Mouse (Mus musculus) forebrain, embryonic 10.5 days (tissue): ENCODE measurements around the gene Efna2. TPM values are rescaled to one million over a fixed set of nuclear protein-coding genes. Genes with fewer than 3 reads are reported as not detected.
A peak's percentile ranks its signal among the peaks of the same experiment; 100 is the strongest.
"Not testable (repeated sequence)": the region's sequence is repeated elsewhere in the genome, so short reads cannot be mapped to it uniquely, and the experiment has no call there.

Source experiments
- DNase-seq: peaks from one replicate; pipeline ENCODE4 v3.0.0-alpha.2; 2017; ENCODE audit warnings: low spot score; ENCODE audit errors: extremely low spot score
- H3K27ac ChIP-seq: fragments of 300-500 bp; sonication (generic); 2 replicates; pipeline ENCODE4 v1.5.1; 2016; ENCODE audit warnings: mild to moderate bottlenecking
- H3K27me3 ChIP-seq: fragments of 300-500 bp; sonication (generic); 2 replicates; pipeline ENCODE4 v1.6.1; 2016; ENCODE audit warnings: mild to moderate bottlenecking; ENCODE audit not compliant: poor library complexity, severe bottlenecking
- H3K36me3 ChIP-seq: fragments of 300-500 bp; sonication (generic); replicated peaks from 2 replicates; pipeline ENCODE4 v1.6.1; 2016; ENCODE audit warnings: mild to moderate bottlenecking, moderate library complexity
- H3K4me1 ChIP-seq: fragments of 300-500 bp; sonication (generic); 2 replicates; pipeline ENCODE4 v1.6.1; 2016
- H3K4me3 ChIP-seq: fragments of 300-500 bp; sonication (generic); 2 replicates; pipeline ENCODE4 v1.5.1; 2016; ENCODE audit warnings: mild to moderate bottlenecking, moderate library complexity
- H3K9me3 ChIP-seq: fragments of 300-500 bp; sonication (generic); 2 replicates; pipeline ENCODE4 v1.6.1; 2016; ENCODE audit warnings: mild to moderate bottlenecking, moderate library complexity
- WGBS: fragments of 180-500 bp; shearing (Covaris S2); methylation state at CpG from one replicate; pipeline ENCODE4 v1.1.7; 2016; 5-methylcytosine and 5-hydroxymethylcytosine counted together
- polyA plus RNA-seq: library from polyadenylated mRNA; unstranded; fragments of >200 nt; fragmentation: Nextera tagmentation; extraction: Ambion mirVana; gene quantifications from 2 replicates; pipeline ENCODE4 v1.2.1, GENCODE M21; 2016

Efna2 gene
- polyA plus RNA-seq, 1 experiment from 2014 or later = 23.2 TPM

DNA sequence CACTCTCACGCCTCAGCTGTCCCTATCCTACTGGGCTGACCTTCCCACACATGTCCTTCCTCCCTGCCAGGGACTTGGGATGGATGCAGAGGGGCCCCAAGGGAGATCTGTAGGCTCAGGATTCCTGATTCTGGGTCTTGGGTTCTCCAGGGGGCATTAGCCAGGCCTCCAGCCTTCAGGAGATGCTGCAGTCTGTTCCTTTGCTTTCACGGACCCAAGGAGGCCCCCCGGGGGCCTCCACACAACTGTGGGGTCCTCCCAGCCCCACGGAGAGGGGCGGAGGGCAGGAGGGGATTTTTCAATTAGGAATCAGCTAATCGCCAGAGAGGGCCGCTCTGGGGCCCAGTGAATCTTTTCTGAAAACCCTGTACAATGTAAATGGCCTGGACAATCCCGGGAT lies 15.2 kb downstream of the Efna2 start:
- Histone ChIP-seq H3K27me3 (peaks cover 83% of the 10 kb centered on the region), H3K36me3 (no peaks in the 10 kb centered on the region), H3K4me3 (peak overlapping the region; percentile 24; the same call in 1 of the 2 replicates), H3K9me3 (no peaks in the 10 kb centered on the region), H3K4me1 (peaks cover 75% of the 10 kb centered on the region), H3K27ac (peak overlapping the region; percentile 86)
- DNase-seq = no peak
- 22% methylated on average over 8 of the region's 8 CpGs for WGBS

DNA sequence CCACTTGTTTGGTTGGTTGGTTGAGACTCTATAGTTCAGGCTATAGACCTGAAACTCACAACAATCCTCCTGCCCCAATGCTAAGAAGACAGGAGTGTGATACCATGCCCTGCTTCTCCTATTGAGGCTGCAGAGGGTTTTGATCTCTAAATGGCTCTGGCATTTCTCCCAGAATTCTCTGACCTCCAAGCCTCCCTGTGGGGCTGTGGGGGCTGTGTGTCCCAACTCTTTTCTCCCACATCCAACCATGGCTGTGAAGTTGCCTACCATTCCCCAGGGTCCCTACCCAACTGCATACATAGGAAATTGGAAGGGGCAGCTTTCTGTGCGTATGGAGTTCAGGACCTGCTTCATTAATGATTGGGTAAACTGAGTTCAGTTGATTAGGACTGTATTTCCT lies 16.9 kb downstream of the Efna2 start:
- peaks cover 63% of the 10 kb centered on the region for H3K4me1 ChIP-seq
- H3K36me3 ChIP-seq = no peaks in the 10 kb centered on the region
- peak overlapping the region; percentile 69; the same call in 1 of the 2 replicates for H3K27ac ChIP-seq
- H3K9me3 ChIP-seq = no peaks in the 10 kb centered on the region
- peaks cover 66% of the 10 kb centered on the region for H3K27me3 ChIP-seq
- peak overlapping the region; percentile 19; the same call in 1 of the 2 replicates for H3K4me3 ChIP-seq
- 95% methylated on average over 1 of the region's 1 CpGs for WGBS
- DNase-seq = no peak

DNA sequence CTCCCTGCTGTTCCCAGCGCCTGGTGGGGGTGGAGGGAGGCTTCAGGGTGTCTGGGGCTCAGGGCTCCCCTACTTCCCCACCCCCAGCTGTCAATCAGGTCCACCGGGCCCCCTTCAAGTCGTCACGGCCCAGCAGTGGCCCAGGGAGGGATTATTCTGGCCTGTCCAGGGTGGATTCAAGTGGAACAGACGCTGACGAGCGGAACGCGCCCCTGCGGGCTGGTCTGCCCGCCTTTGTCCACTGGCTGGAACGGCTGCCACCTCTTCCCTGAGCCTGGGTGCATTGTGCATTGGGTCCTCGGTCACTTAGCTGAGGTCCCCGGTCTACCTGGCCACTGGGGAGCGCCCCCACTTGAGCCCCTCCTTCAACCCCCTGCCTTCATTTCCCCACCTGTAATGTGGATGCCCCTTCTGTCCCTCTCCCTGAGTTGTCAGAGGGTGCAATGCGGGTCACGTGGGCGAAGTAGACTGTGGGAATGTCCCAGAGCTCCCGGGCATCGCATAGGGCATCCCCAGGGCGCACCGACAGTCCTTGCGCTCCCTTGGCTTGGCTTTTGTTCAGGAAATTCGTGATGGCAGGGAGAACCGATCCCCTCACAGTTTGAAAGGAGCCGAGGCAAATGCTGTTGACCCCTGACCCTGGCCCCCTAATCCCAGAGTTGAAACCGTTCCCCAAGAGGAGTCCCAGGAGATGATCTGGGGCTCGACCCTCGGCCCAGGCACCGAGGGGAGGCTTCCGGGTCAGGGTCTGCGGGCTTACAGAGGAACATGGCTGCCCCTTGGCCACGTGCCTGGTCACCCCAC lies 17.7 kb downstream of the Efna2 start:
- 43% methylated on average over 33 of the region's 33 CpGs for WGBS
- Histone ChIP-seq H3K36me3 (no peaks in the 10 kb centered on the region), H3K9me3 (no peaks in the 10 kb centered on the region), H3K4me1 (peaks cover 57% of the 10 kb centered on the region), H3K4me3 (peak overlapping the region; percentile 19), H3K27ac (peak overlapping the region; percentile 69), H3K27me3 (peaks cover 58% of the 10 kb centered on the region)
- DNase-seq = no peak

DNA sequence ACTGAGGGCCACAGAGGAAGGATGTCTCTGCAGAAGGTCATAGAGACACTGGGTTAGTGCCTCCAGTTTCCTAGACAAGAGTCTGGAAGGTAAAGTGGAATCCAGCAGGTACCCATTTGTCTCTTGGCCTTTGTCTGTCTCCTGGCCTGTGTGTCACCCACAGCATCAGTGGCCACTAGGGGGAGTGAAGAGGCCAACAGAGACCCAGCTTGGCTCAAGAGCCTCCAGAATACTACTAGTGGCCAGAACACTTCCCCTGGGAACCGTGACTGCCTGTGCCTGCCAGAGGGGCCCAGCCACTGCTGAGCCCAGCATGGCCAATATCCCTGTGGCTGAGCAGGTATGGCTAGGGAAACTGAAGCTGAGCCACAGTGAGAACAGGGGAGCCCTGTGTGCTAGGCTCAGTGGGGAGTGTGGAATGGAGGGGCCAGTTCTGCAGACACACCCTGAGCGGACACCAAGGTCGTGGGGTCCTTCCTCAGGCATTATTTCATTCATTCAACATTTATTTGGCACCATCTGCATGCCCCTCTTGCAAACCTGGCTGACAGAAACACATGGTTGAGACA lies 20.2 kb downstream of the Efna2 start:
- H3K9me3 ChIP-seq = no peaks in the 10 kb centered on the region
- H3K36me3 ChIP-seq = no peaks in the 10 kb centered on the region
- H3K27me3 ChIP-seq = peaks cover 34% of the 10 kb centered on the region
- peak overlapping the region; percentile 61 for H3K27ac ChIP-seq
- 49% methylated on average over 3 of the region's 3 CpGs for WGBS
- H3K4me3 ChIP-seq = peak overlapping the region; percentile 18
- peak; percentile 81 for DNase-seq
- H3K4me1 ChIP-seq = peaks cover 41% of the 10 kb centered on the region

DNA sequence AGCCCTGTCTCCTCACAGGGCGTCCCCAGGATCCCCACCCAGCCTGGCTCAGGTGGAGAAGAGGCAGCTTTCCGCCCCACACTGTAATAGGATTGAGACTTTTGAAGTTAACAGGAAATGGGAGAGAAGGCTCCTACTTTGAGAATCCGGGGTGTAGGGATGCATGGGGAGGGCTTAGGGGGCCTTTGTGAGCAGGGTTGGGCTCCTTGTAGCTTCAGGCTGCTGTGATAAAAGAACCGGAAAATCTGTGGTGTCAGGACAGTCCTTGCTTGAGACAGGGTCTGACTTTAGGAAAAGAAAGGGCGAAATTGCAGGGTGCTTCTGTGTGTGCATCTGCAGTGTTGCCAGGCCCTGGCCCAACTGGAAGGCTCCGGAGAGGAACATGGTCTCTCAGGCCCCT lies 21.2 kb downstream of the Efna2 start:
- peaks cover 43% of the 10 kb centered on the region for H3K4me1 ChIP-seq
- H3K36me3 ChIP-seq = no peaks in the 10 kb centered on the region
- WGBS = 76% methylated on average over 6 of the region's 6 CpGs
- peaks cover 38% of the 10 kb centered on the region for H3K27me3 ChIP-seq
- no peak overlapping the region for H3K4me3 ChIP-seq
- no peak for DNase-seq
- no peaks in the 10 kb centered on the region for H3K9me3 ChIP-seq
- no peak overlapping the region for H3K27ac ChIP-seq

DNA sequence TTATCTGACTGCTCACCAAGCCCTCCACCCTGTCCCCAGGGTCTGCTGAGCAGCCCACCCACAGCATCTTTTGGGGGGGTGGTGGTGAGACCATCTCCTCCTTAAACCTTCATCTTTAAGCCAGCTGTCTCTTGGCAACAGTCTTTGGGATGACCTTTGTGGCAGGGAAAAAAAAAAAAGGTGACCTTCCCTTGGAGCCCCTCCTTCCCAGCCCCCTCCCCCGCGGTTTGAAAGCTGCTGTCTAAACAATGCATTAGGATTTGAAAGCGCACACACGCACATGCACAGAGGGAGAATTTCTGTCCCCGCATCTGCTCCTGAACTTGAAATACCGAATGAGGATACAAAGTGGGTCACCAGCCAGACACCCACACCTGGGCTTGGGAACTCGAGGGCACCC lies 24.8 kb downstream of the Efna2 start:
- no peaks in the 10 kb centered on the region for H3K36me3 ChIP-seq
- H3K9me3 ChIP-seq = no peaks in the 10 kb centered on the region
- DNase-seq = no peak
- WGBS = 27% methylated on average over 7 of the region's 7 CpGs
- 0 out of 2 replicates have a peak overlapping the region, but pooled peaks have one; percentile 5 for H3K4me3 ChIP-seq
- peak overlapping the region; percentile 79 for H3K27ac ChIP-seq
- peaks cover 28% of the 10 kb centered on the region for H3K27me3 ChIP-seq
- H3K4me1 ChIP-seq = peaks cover 43% of the 10 kb centered on the region

DNA sequence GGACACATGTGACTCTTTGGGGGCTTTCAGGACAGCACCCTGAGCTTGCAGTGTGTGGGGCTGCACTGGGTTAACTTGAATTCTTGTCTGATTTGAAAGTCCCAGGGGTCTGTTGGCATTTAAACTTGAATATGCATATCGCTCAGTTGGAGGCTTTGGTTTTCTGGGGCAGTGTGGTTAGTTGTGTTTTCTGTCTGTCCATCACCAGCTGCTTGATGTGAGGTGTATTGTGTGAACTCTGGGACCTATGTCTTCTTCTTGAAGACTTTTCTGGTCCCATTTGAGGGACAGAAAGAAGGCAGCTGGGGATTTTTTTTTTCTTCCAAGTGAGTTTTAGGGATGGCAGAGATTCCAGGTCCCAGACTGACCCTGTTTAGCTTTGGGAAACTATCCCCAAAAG lies 27.9 kb downstream of the Efna2 start:
- H3K36me3 ChIP-seq = no peaks in the 10 kb centered on the region
- DNase-seq = no peak
- H3K4me1 ChIP-seq = peaks cover 41% of the 10 kb centered on the region
- peaks cover 40% of the 10 kb centered on the region for H3K27me3 ChIP-seq
- 56% methylated on average over 1 of the region's 1 CpGs for WGBS
- H3K4me3 ChIP-seq = no peak overlapping the region
- H3K9me3 ChIP-seq = no peaks in the 10 kb centered on the region
- peak overlapping the region; percentile 66; the same call in 1 of the 2 replicates for H3K27ac ChIP-seq

DNA sequence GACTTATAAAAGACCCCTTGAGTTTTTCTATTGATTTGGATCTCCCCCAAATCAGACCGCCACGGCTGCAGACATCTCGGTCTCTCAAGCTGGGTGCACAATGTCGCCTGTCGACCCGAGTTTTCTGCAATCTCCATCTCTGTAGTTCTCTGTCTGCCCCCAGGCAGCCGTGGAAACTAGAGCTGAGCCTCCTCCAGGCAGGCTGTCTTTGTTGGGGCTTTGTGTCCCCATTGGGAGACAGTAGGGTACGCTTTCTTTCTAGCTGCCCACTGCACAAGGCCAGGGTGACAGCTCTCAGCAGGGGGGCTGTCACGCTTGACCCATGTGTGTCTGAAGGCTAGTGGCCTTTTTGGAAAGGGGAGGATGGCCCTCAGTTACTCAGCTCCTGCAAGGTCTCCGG lies 28.4 kb downstream of the Efna2 start:
- DNase-seq = no peak
- Histone ChIP-seq H3K4me1 (peaks cover 41% of the 10 kb centered on the region), H3K9me3 (no peaks in the 10 kb centered on the region), H3K36me3 (no peaks in the 10 kb centered on the region), H3K27me3 (peaks cover 40% of the 10 kb centered on the region), H3K27ac (peak overlapping the region; percentile 66; the same call in 1 of the 2 replicates), H3K4me3 (no peak overlapping the region)
- 62% methylated on average over 10 of the region's 10 CpGs for WGBS

DNA sequence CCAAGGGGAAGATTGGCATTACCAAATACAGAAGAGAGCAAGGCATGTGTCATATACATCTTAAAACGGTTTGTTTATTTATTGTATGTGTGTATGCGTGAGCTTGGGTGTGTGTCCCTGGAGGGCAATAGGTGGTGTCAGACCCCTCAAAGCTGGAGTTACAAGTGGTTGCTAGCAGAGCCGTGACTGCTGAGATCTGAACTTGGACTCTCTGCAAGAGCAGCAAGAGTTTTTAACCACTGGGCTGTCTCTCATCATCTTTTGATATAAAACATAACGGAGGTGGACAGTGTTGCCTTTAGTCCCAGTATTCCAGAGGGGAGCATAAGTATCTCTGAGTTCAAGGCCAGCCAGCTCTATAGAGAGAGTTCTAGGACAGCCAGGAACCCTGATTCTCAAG lies 29.0 kb downstream of the Efna2 start:
- DNase-seq = no peak
- Histone ChIP-seq H3K4me3 (no peak overlapping the region), H3K27ac (peak overlapping the region; percentile 66; the same call in 1 of the 2 replicates), H3K4me1 (peaks cover 41% of the 10 kb centered on the region), H3K36me3 (no peaks in the 10 kb centered on the region), H3K9me3 (no peaks in the 10 kb centered on the region), H3K27me3 (peaks cover 40% of the 10 kb centered on the region)
- WGBS = 82% methylated on average over 4 of the region's 4 CpGs

DNA sequence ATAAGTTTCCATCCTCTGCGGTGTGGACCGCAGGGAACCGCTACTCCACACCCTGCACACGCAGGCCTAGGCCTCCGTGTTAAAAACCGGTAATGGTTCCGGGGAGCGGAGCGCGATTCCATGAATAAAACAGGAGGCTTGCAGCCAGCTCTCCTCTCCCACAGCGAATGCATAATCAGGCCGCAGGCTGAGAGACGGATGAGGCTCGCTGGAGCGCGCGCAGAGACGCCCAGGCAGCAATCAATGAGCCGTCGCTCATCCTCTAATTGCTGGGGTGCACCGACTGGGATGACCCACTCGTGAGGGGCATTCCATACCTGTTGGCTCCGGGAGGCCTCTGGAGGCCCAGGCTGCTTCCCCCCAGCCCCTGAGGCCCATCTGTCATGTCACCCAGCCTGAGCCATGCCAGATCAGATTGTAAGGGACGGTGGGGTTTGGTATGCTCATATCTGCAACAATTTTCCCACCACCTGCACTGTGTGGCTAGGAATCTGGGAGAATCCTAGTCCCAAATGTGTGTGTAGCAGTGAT lies 29.6 kb downstream of the Efna2 start:
- peak overlapping the region; percentile 66 for H3K27ac ChIP-seq
- H3K9me3 ChIP-seq = no peaks in the 10 kb centered on the region
- peaks cover 37% of the 10 kb centered on the region for H3K4me1 ChIP-seq
- no peak for DNase-seq
- 10% methylated on average over 24 of the region's 24 CpGs for WGBS
- H3K27me3 ChIP-seq = peaks cover 40% of the 10 kb centered on the region
- H3K36me3 ChIP-seq = no peaks in the 10 kb centered on the region
- peak overlapping the region; percentile 29 for H3K4me3 ChIP-seq

DNA sequence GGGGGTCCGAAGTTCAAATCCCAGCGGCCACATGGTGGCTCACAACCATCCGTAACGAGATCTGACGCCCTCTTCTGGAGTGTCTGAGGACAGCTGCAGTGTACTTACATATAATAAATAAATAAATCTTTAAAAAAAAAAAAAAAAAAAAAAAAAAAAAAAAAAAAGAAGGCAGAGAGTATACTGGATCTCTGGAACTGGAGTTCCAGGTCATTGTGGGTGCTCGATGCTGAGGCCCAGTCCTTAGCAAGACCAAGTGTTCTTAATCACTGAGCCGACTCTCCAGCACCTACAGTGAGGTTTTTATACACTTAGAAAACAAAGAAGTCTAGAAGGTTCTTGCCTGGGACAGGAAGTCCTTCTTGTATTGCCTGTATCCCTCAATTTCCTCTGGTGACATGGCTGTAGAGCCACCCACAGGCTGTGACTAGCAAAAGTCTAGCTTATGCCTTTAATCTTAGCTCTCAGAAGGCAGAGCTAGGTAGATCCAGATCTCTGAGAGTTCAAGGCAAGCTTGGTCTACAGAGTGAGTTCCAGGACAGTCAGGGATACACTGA lies 32.3 kb downstream of the Efna2 start:
- not testable (repeated sequence) for H3K9me3 ChIP-seq, H3K36me3 ChIP-seq, DNase-seq, H3K27ac ChIP-seq, H3K4me3 ChIP-seq
- H3K27me3 ChIP-seq = peaks cover 42% of the 10 kb centered on the region
- 68% methylated on average over 7 of the region's 7 CpGs for WGBS
- peaks cover 41% of the 10 kb centered on the region for H3K4me1 ChIP-seq

DNA sequence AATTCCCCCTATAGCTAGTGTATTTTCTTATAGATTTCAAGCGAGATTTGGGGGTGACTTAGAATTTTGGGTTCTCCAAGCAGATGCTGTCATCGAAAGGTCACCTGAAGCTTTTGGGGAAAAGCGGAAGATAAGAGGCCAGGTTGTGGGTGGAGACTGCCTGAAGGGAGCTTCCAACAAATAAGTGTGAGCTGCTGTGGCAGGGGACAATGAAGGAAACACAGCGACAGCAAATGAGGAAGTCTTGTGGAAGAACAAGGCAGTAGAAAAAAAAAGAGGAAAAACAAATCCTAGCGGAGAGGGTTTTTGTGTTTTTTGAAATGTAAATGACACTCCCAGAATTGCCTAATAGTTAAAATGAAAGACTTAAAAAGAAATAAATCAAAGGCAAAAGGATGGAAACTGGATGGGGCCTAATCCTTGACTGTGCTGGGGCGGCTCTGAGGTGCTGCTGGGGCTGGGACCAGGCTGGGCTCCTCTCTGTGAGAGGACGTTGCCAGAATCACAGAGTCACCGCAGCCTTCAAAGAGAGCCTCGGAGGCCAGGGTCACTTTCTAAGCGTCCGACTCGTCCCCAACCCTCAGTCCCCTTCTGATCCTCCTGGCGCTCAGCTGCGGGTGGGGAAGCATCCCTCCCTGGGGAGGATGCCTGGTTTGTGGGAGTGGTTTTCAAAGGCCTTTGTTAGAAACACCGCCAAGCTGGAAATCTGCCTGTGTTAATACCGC lies 35.9 kb downstream of the Efna2 start:
- WGBS = 12% methylated on average over 16 of the region's 16 CpGs
- no peaks in the 10 kb centered on the region for H3K9me3 ChIP-seq
- no peaks in the 10 kb centered on the region for H3K36me3 ChIP-seq
- peaks cover 8% of the 10 kb centered on the region for H3K27me3 ChIP-seq
- H3K4me1 ChIP-seq = peaks cover 20% of the 10 kb centered on the region
- DNase-seq = no peak
- peak overlapping the region; percentile 84 for H3K27ac ChIP-seq
- H3K4me3 ChIP-seq = peak overlapping the region; percentile 18; the same call in 1 of the 2 replicates
